Mouse (Mus musculus): ENCODE results near the gene Cdk5. TPM values are rescaled to one million over a fixed set of nuclear protein-coding genes. Genes with fewer than 3 reads are reported as not detected.

The Cdk5 gene
- polyA plus RNA-seq, 1 experiment, result 33.7 TPM

GRCm38 (mm10) chr5:24413042-24413693, 10.2 kb downstream of the Cdk5 start, which contains the start of gene Asic3:
TSS of gene Asic3 (plus strand) at chr5:24413392.
- 24% methylated on average over 11 of the region's 11 CpGs for WGBS
- TF ChIP-seq POLR2A (IDR thresholded peaks at IDR 0.05; ENCODE audit: low read depth, low read length) (no peak), CTCF (IDR thresholded peaks at IDR 0.05; ENCODE audit: extremely low read depth, insufficient read depth, insufficient read length, insufficient replicate concordance) (no peak)
- DNase-seq (ENCODE audit: low read depth in 1 of 2, low spot score in 2 of 2), result no peak
- Histone ChIP-seq H3K27me3 (ENCODE audit: control insufficient read depth, insufficient read depth, low read length) (no peaks in the 10 kb centered on the region), H3K4me3 (ENCODE audit: extremely low read depth, insufficient read depth, insufficient read length) (no peak within 1 kb of the TSS), H3K27ac (ENCODE audit: insufficient read depth, low read length) (no peak within 1 kb of the TSS), H3K4me1 (ENCODE audit: control insufficient read depth, insufficient read depth, insufficient read length) (peaks cover 3% of the 10 kb centered on the region; the same call in 1 of the 2 replicates), H3K36me3 (ENCODE audit: control insufficient read depth, insufficient read depth, low read length) (no peaks in the 10 kb centered on the region; the same call in 1 of the 2 replicates)

- no peaks in the 10 kb centered on the region; the same call in 1 of the 2 replicates for H3K36me3 ChIP-seq (ENCODE audit: control insufficient read depth, insufficient read depth, low read length)
- H3K27ac ChIP-seq (ENCODE audit: insufficient read depth, low read length), result no peak overlapping the region
- WGBS, result 89% methylated on average over 2 of the region's 2 CpGs
- H3K4me3 ChIP-seq (ENCODE audit: extremely low read depth, insufficient read depth, insufficient read length), result no peak overlapping the region
- peaks cover 3% of the 10 kb centered on the region; the same call in 1 of the 2 replicates for H3K4me1 ChIP-seq (ENCODE audit: control insufficient read depth, insufficient read depth, insufficient read length)
- no peak for DNase-seq (ENCODE audit: low read depth in 1 of 2, low spot score in 2 of 2)
- no peak for TF ChIP-seq CTCF (IDR thresholded peaks at IDR 0.05; ENCODE audit: extremely low read depth, insufficient read depth, insufficient read length, insufficient replicate concordance)
- TF ChIP-seq POLR2A (IDR thresholded peaks at IDR 0.05; ENCODE audit: low read depth, low read length), result no peak
- H3K27me3 ChIP-seq (ENCODE audit: control insufficient read depth, insufficient read depth, low read length), result no peaks in the 10 kb centered on the region
Measured at GRCm38 (mm10) chr5:24412063-24412462, 11.3 kb downstream of the Cdk5 start.

- DNase-seq (ENCODE audit: low read depth in 1 of 2, low spot score in 2 of 2), result no peak
- Histone ChIP-seq H3K27ac (ENCODE audit: insufficient read depth, low read length) (no peak overlapping the region), H3K27me3 (ENCODE audit: control insufficient read depth, insufficient read depth, low read length) (no peaks in the 10 kb centered on the region), H3K36me3 (ENCODE audit: control insufficient read depth, insufficient read depth, low read length) (peaks cover 1% of the 10 kb centered on the region; the same call in 1 of the 2 replicates), H3K4me3 (ENCODE audit: extremely low read depth, insufficient read depth, insufficient read length) (no peak overlapping the region), H3K4me1 (ENCODE audit: control insufficient read depth, insufficient read depth, insufficient read length) (no peaks in the 10 kb centered on the region)
- no peak for TF ChIP-seq CTCF (IDR thresholded peaks at IDR 0.05; ENCODE audit: extremely low read depth, insufficient read depth, insufficient read length, insufficient replicate concordance)
- WGBS, result 89% methylated on average over 2 of the region's 2 CpGs
Measured at GRCm38 (mm10) chr5:24409466-24409865, 13.9 kb downstream of the Cdk5 start.

GRCm38 (mm10) chr5:24408651-24409050, 14.7 kb downstream of the Cdk5 start:
- WGBS, result 92% methylated on average over 13 of the region's 13 CpGs
- DNase-seq (ENCODE audit: low read depth in 1 of 2, low spot score in 2 of 2), result no peak
- Histone ChIP-seq H3K27me3 (ENCODE audit: control insufficient read depth, insufficient read depth, low read length) (no peaks in the 10 kb centered on the region), H3K4me1 (ENCODE audit: control insufficient read depth, insufficient read depth, insufficient read length) (no peaks in the 10 kb centered on the region), H3K27ac (ENCODE audit: insufficient read depth, low read length) (no peak overlapping the region), H3K36me3 (ENCODE audit: control insufficient read depth, insufficient read depth, low read length) (peaks cover 1% of the 10 kb centered on the region; the same call in 1 of the 2 replicates), H3K4me3 (ENCODE audit: extremely low read depth, insufficient read depth, insufficient read length) (no peak overlapping the region)
- TF ChIP-seq POLR2A (IDR thresholded peaks at IDR 0.05; ENCODE audit: low read depth, low read length) (no peak), CTCF (IDR thresholded peaks at IDR 0.05; ENCODE audit: extremely low read depth, insufficient read depth, insufficient read length, insufficient replicate concordance) (no peak)

GRCm38 (mm10) chr5:24405389-24405876, 17.9 kb downstream of the Cdk5 start:
- Histone ChIP-seq H3K27ac (ENCODE audit: insufficient read depth, low read length) (no peak overlapping the region), H3K36me3 (ENCODE audit: control insufficient read depth, insufficient read depth, low read length) (peaks cover 3% of the 10 kb centered on the region; the same call in 1 of the 2 replicates), H3K27me3 (ENCODE audit: control insufficient read depth, insufficient read depth, low read length) (no peaks in the 10 kb centered on the region), H3K4me3 (ENCODE audit: extremely low read depth, insufficient read depth, insufficient read length) (no peak overlapping the region), H3K4me1 (ENCODE audit: control insufficient read depth, insufficient read depth, insufficient read length) (no peaks in the 10 kb centered on the region)
- no peak for DNase-seq (ENCODE audit: low read depth in 1 of 2, low spot score in 2 of 2)
- WGBS, result 91% methylated on average over 3 of the region's 3 CpGs
- TF ChIP-seq POLR2A (IDR thresholded peaks at IDR 0.05; ENCODE audit: low read depth, low read length) (no peak), CTCF (IDR thresholded peaks at IDR 0.05; ENCODE audit: extremely low read depth, insufficient read depth, insufficient read length, insufficient replicate concordance) (no peak)

GRCm38 (mm10) chr5:24404594-24405360, 18.6 kb downstream of the Cdk5 start:
- Histone ChIP-seq H3K27ac (ENCODE audit: insufficient read depth, low read length) (no peak overlapping the region), H3K36me3 (ENCODE audit: control insufficient read depth, insufficient read depth, low read length) (peaks cover 3% of the 10 kb centered on the region; the same call in 1 of the 2 replicates), H3K27me3 (ENCODE audit: control insufficient read depth, insufficient read depth, low read length) (no peaks in the 10 kb centered on the region), H3K4me1 (ENCODE audit: control insufficient read depth, insufficient read depth, insufficient read length) (no peaks in the 10 kb centered on the region), H3K4me3 (ENCODE audit: extremely low read depth, insufficient read depth, insufficient read length) (no peak overlapping the region)
- TF ChIP-seq CTCF (IDR thresholded peaks at IDR 0.05; ENCODE audit: extremely low read depth, insufficient read depth, insufficient read length, insufficient replicate concordance) (no peak), POLR2A (IDR thresholded peaks at IDR 0.05; ENCODE audit: low read depth, low read length) (no peak)
- DNase-seq (ENCODE audit: low read depth in 1 of 2, low spot score in 2 of 2), result no peak
- 76% methylated on average over 6 of the region's 6 CpGs for WGBS
